Mouse (Mus musculus) liver, embryonic 14.5 days (tissue): ENCODE results near the gene Kalrn. TPM values are rescaled to one million over a fixed set of nuclear protein-coding genes. Genes with fewer than 3 reads are reported as not detected.

Experiments
- ATAC-seq: fragments of 200-750 bp; cut with Nextera tagmentation; 2 replicates; pipeline ENCODE4 v1.8.0; 2017; ENCODE audit warnings: moderate number of reproducible peaks, mild to moderate bottlenecking, moderate library complexity; ENCODE audit not compliant: insufficient read depth
- DNase-seq, 3 experiments: peaks; one replicate each; pipeline ENCODE4 v3.0.0-alpha.2; 2012 to 2013; ENCODE audit warnings: low read depth in 3 of 3, low spot score in 3 of 3
- H3K27ac ChIP-seq: fragments of 300-500 bp; sonication (generic); 2 replicates; pipeline ENCODE4 v1.5.1; 2014; ENCODE audit warnings: moderate library complexity, mild to moderate bottlenecking, control low read depth, inconsistent platforms
- H3K27me3 ChIP-seq: fragments of 300-500 bp; sonication (generic); 2 replicates; pipeline ENCODE4 v1.6.1; 2014; ENCODE audit warnings: mild to moderate bottlenecking, low read length, moderate library complexity; ENCODE audit not compliant: control insufficient read depth, insufficient read depth
- H3K36me3 ChIP-seq: fragments of 300-500 bp; sonication (generic); replicated peaks from 2 replicates; pipeline ENCODE4 v1.6.1; 2014; ENCODE audit warnings: low read depth; ENCODE audit not compliant: control insufficient read depth, insufficient read depth
- H3K4me1 ChIP-seq, 2 experiments: fragments of 200-500 bp in 1 of 2; fragments of 300-500 bp in 1 of 2; sonication (generic) in 1 of 2; replicated peaks; 2 replicates each; pipeline ENCODE4 v1.6.1; 2012 to 2014; ENCODE audit warnings: antibody characterized with exemption in 1 of 2, inconsistent platforms in 1 of 2, low read length in 1 of 2; ENCODE audit not compliant: control insufficient read depth in 2 of 2, insufficient read depth in 2 of 2
- H3K4me2 ChIP-seq: fragments of 300-500 bp; sonication (generic); 2 replicates; pipeline ENCODE4 v1.6.1; 2014; ENCODE audit warnings: low read depth, mild to moderate bottlenecking, control low read depth, moderate library complexity
- H3K4me3 ChIP-seq, 2 experiments: fragments of 200-500 bp in 1 of 2; fragments of 300-500 bp in 1 of 2; sonication (generic) in 1 of 2; 2 replicates each; pipeline ENCODE4 v1.5.1; 2012 to 2014; ENCODE audit warnings: low read depth in 2 of 2, low read length in 2 of 2, mild to moderate bottlenecking in 2 of 2, control low read depth in 1 of 2, inconsistent platforms in 1 of 2, moderate library complexity in 1 of 2; ENCODE audit not compliant: insufficient read depth in 1 of 2
- H3K9ac ChIP-seq: fragments of 300-500 bp; sonication (generic); replicated peaks from 2 replicates; pipeline ENCODE4 v1.6.1; 2014; ENCODE audit warnings: mild to moderate bottlenecking, control low read depth, moderate library complexity
- H3K9me3 ChIP-seq: fragments of 300-500 bp; sonication (generic); 2 replicates; pipeline ENCODE4 v1.6.1; 2016; ENCODE audit warnings: low read length, mixed read lengths; ENCODE audit not compliant: control insufficient read depth
- CTCF ChIP-seq: IDR thresholded peaks from 2 replicates; pipeline ENCODE4 v1.5.1; 2016; ENCODE audit warnings: antibody characterized with exemption, low read depth, control low read depth
- EP300 ChIP-seq: IDR thresholded peaks from 2 replicates; pipeline ENCODE4 v1.6.1; 2016; ENCODE audit warnings: antibody characterized with exemption, low read depth
- WGBS: fragments of 180-500 bp; shearing (Covaris S2); extraction: QIAGEN DNeasy Blood & Tissue Kit; methylation state at CpG from one replicate; pipeline ENCODE4 v1.1.7; 2014; ENCODE audit not compliant: insufficient replicate concordance; 5-methylcytosine and 5-hydroxymethylcytosine counted together
- polyA plus RNA-seq, 2 experiments: library from polyadenylated mRNA; depleted of rRNA in 1 of 2; stranded (reverse) in 1 of 2; unstranded in 1 of 2; fragments of >200 nt; fragmentation: Nextera tagmentation in 1 of 2; extraction: Ambion mirVana in 1 of 2; gene quantifications; 2 replicates each; pipeline versions ENCODE4 v1.2.1 to v1.2.3; 2012 to 2014

The Kalrn gene
- polyA plus RNA-seq, 2 experiments: 7.2 to 8.5 TPM

- no peak overlapping the region for H3K9ac ChIP-seq
- DNase-seq (no peak), ATAC-seq (peak; percentile 37)
- H3K27me3 ChIP-seq: no peaks in the 10 kb centered on the region
- no peaks in the 10 kb centered on the region for H3K36me3 ChIP-seq
- H3K4me2 ChIP-seq: no peak overlapping the region
- no peak overlapping the region for H3K4me3 ChIP-seq
- peaks cover 0 to 11% of the 10 kb centered on the region in 2 experiments; a peak in 2 of 4 replicates for H3K4me1 ChIP-seq
- no peaks in the 10 kb centered on the region for H3K9me3 ChIP-seq
- WGBS: 46% methylated on average over 11 of the region's 11 CpGs
- TF ChIP-seq CTCF (no peak), EP300 (no peak)
- H3K27ac ChIP-seq: no peak overlapping the region
These were observed 632.0 kb downstream of the Kalrn start for GRCm38 (mm10) chr16:33941271-33941781.

DNA sequence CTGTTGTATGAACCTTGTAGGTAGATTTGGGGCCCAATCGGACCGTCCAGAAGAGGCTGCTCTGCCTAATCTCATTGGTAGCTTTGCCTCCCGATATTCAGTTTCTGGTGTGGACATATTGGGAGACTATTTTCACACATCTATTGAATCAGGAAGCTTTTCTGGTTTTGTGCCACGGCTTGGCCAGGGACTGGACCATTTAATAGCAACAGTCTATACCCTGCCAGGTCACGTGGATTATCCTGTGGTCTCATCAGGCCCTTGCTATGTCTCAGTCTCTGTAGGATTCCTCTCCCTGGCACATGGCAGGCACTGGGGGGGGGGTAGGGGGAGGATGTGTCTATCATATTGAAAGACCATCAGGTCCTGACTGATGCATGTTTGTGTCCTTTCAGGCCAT is 633.2 kb downstream of the Kalrn start:
- Histone ChIP-seq H3K27ac (no peak overlapping the region), H3K9me3 (no peaks in the 10 kb centered on the region), H3K4me2 (no peak overlapping the region), H3K9ac (no peak overlapping the region), H3K4me1 (peaks cover 0 to 9% of the 10 kb centered on the region in 2 experiments; a peak in 1 of 4 replicates), H3K36me3 (no peaks in the 10 kb centered on the region), H3K4me3 (no peak overlapping the region), H3K27me3 (no peaks in the 10 kb centered on the region)
- no peak for TF ChIP-seq EP300
- no peak for TF ChIP-seq CTCF
- ATAC-seq: no peak
- DNase-seq: no peak
- 67% methylated on average over 5 of the region's 5 CpGs for WGBS

DNA sequence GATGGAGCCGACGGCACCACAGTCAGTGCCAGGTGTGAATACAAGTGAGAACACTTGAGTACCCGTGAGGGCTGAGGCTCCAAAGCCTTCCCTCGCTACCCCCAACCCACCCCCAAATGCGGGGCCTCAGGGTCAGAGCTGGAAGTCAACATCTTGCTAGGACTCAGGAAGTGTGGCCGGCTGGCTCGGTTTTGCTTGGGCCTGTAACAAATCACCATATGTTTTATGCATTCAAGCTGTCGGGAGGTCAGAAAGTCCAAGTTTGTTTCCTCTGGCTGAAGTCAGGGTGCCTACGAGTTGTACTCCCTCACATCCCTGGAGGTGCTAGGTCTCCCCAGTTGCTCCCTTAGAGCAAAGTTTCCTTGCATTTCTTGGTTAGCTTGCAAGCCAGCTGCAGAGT is 633.7 kb downstream of the Kalrn start:
- no peak overlapping the region for H3K4me3 ChIP-seq
- DNase-seq (no peak), ATAC-seq (no peak)
- H3K4me2 ChIP-seq: no peak overlapping the region
- peaks cover 0 to 6% of the 10 kb centered on the region in 2 experiments; a peak in 1 of 4 replicates for H3K4me1 ChIP-seq
- H3K9me3 ChIP-seq: no peaks in the 10 kb centered on the region
- H3K9ac ChIP-seq: no peak overlapping the region
- H3K27ac ChIP-seq: no peak overlapping the region
- H3K36me3 ChIP-seq: no peaks in the 10 kb centered on the region
- TF ChIP-seq CTCF: no peak
- no peak for TF ChIP-seq EP300
- 49% methylated on average over 9 of the region's 9 CpGs for WGBS
- H3K27me3 ChIP-seq: no peaks in the 10 kb centered on the region

GRCm38 (mm10) chr16:33939133-33939531 is 634.2 kb downstream of the Kalrn start:
- no peak for ATAC-seq
- Histone ChIP-seq H3K4me1 (peaks cover 0 to 6% of the 10 kb centered on the region in 2 experiments; a peak in 1 of 4 replicates), H3K9ac (no peak overlapping the region), H3K36me3 (no peaks in the 10 kb centered on the region), H3K27me3 (no peaks in the 10 kb centered on the region), H3K4me2 (no peak overlapping the region), H3K4me3 (no peak overlapping the region), H3K27ac (no peak overlapping the region), H3K9me3 (no peaks in the 10 kb centered on the region)
- TF ChIP-seq CTCF: no peak
- DNase-seq: no peak
- 77% methylated on average over 2 of the region's 2 CpGs for WGBS

GRCm38 (mm10) chr16:33938311-33939132 is 634.8 kb downstream of the Kalrn start:
- Histone ChIP-seq H3K36me3 (no peaks in the 10 kb centered on the region), H3K9me3 (no peaks in the 10 kb centered on the region), H3K9ac (no peak overlapping the region), H3K4me3 (no peak overlapping the region), H3K4me2 (no peak overlapping the region), H3K4me1 (peaks cover 0 to 6% of the 10 kb centered on the region in 2 experiments; a peak in 1 of 4 replicates), H3K27me3 (no peaks in the 10 kb centered on the region), H3K27ac (no peak overlapping the region)
- ATAC-seq (no peak), DNase-seq (no peak)
- TF ChIP-seq CTCF (no peak), EP300 (no peak)
- 50% methylated on average over 12 of the region's 12 CpGs for WGBS
